Mouse (Mus musculus) ES-Bruce4 (cell line): ENCODE results near the gene Acer1. TPM values are rescaled to one million over a fixed set of nuclear protein-coding genes. Genes with fewer than 3 reads are reported as not detected.
A peak's percentile ranks its signal among the peaks of the same experiment; 100 is the strongest.

Experiments
- H3K27ac ChIP-seq: 2 replicates; pipeline ENCODE4 v1.5.1; 2012; ENCODE audit warnings: low read length, inconsistent platforms; ENCODE audit not compliant: insufficient read depth
- H3K27me3 ChIP-seq: 2 replicates; pipeline ENCODE4 v1.6.1; 2012; ENCODE audit warnings: mild to moderate bottlenecking, low read length, inconsistent platforms; ENCODE audit not compliant: control insufficient read depth, poor library complexity, insufficient read depth, severe bottlenecking
- H3K36me3 ChIP-seq: 2 replicates; pipeline ENCODE4 v1.6.1; 2012; ENCODE audit warnings: inconsistent platforms, mild to moderate bottlenecking, low read length, moderate library complexity; ENCODE audit not compliant: control insufficient read depth, poor library complexity, insufficient read depth, severe bottlenecking
- H3K4me1 ChIP-seq: one replicate; pipeline ENCODE4 v1.8.1; 2011; ENCODE audit warnings: low read length; ENCODE audit not compliant: control insufficient read depth, insufficient read depth
- H3K4me3 ChIP-seq: 2 replicates; pipeline ENCODE4 v1.5.1; 2011; ENCODE audit warnings: low read depth, mild to moderate bottlenecking, low read length
- H3K9ac ChIP-seq: 2 replicates; pipeline ENCODE4 v1.6.1; 2012; ENCODE audit warnings: low read depth, mild to moderate bottlenecking, inconsistent platforms; ENCODE audit not compliant: poor library complexity, severe bottlenecking
- H3K9me3 ChIP-seq: replicated peaks from 2 replicates; pipeline ENCODE4 v1.6.1; 2012; ENCODE audit warnings: mild to moderate bottlenecking, low read length, inconsistent platforms; ENCODE audit not compliant: control insufficient read depth, poor library complexity, insufficient read depth, severe bottlenecking
- CTCF ChIP-seq: IDR thresholded peaks from one replicate; pipeline ENCODE4 v1.8.1; 2011; ENCODE audit warnings: low read depth, low read length
- EP300 ChIP-seq: IDR thresholded peaks from 2 replicates; pipeline ENCODE4 v1.6.1; 2011; ENCODE audit warnings: low read depth, low read length; ENCODE audit not compliant: insufficient read depth
- POLR2A ChIP-seq: IDR thresholded peaks from one replicate; pipeline ENCODE4 v1.8.1; 2011; ENCODE audit warnings: low read length; ENCODE audit not compliant: insufficient read depth
- polyA plus RNA-seq: library from polyadenylated mRNA; stranded (reverse); fragments of >200 nt; gene quantifications from 2 replicates; pipeline ENCODE4 v1.2.4, GENCODE M21; 2011; ENCODE audit warnings: low read depth; ENCODE audit not compliant: missing spikeins, insufficient read depth, insufficient read length

Acer1 gene
- polyA plus RNA-seq, 1 experiment = 0.49 TPM

- no peak overlapping the region for H3K9ac ChIP-seq
- no peak overlapping the region for H3K4me3 ChIP-seq
- no peak overlapping the region for H3K27ac ChIP-seq
- no peaks in the 10 kb centered on the region for H3K4me1 ChIP-seq
- no peaks in the 10 kb centered on the region for H3K9me3 ChIP-seq
- no peaks in the 10 kb centered on the region for H3K36me3 ChIP-seq
- no peaks in the 10 kb centered on the region for H3K27me3 ChIP-seq
- TF ChIP-seq EP300 (no peak), POLR2A (no peak), CTCF (peak; percentile 99)
Observed at GRCm38 (mm10) chr17:56950915-56951314, 31.0 kb downstream of the Acer1 start.

- TF ChIP-seq POLR2A (no peak), EP300 (no peak), CTCF (no peak)
- Histone ChIP-seq H3K4me3 (no peak overlapping the region), H3K9me3 (no peaks in the 10 kb centered on the region), H3K27ac (no peak overlapping the region), H3K36me3 (no peaks in the 10 kb centered on the region), H3K27me3 (no peaks in the 10 kb centered on the region), H3K4me1 (peaks cover 2% of the 10 kb centered on the region), H3K9ac (no peak overlapping the region)
Observed at GRCm38 (mm10) chr17:56938751-56939150, 43.2 kb downstream of the Acer1 start.

- Histone ChIP-seq H3K9me3 (no peaks in the 10 kb centered on the region), H3K4me1 (peaks cover 3% of the 10 kb centered on the region), H3K27me3 (no peaks in the 10 kb centered on the region), H3K4me3 (no peak overlapping the region), H3K9ac (no peak overlapping the region), H3K27ac (no peak overlapping the region), H3K36me3 (no peaks in the 10 kb centered on the region)
- TF ChIP-seq CTCF (no peak), EP300 (no peak), POLR2A (no peak)
Observed at GRCm38 (mm10) chr17:56936731-56937130, 45.2 kb downstream of the Acer1 start.

GRCm38 (mm10) chr17:56935363-56936131 lies 46.4 kb downstream of the Acer1 start, which contains the start of gene Mllt1:
Gene Mllt1, minus strand, starts transcription at chr17:56935415.
- H3K4me3 ChIP-seq = peak within 1 kb of the TSS; percentile 92

GRCm38 (mm10) chr17:56934545-56935330 lies 47.2 kb downstream of the Acer1 start:
- Histone ChIP-seq H3K36me3 (no peaks in the 10 kb centered on the region), H3K9me3 (no peaks in the 10 kb centered on the region), H3K27me3 (no peaks in the 10 kb centered on the region), H3K4me3 (peak overlapping the region; percentile 92), H3K9ac (peak overlapping the region; percentile 98), H3K27ac (no peak overlapping the region), H3K4me1 (peaks cover 3% of the 10 kb centered on the region)
- no peak for TF ChIP-seq CTCF
- TF ChIP-seq POLR2A = no peak
- TF ChIP-seq EP300 = no peak

More at GRCm38 (mm10) chr17:56935363-56936131, 46.4 kb downstream of the Acer1 start, which contains the start of gene Mllt1:
- TF ChIP-seq EP300 (no peak), CTCF (peak; percentile 76)
- Histone ChIP-seq H3K4me1 (peaks cover 3% of the 10 kb centered on the region), H3K27me3 (no peaks in the 10 kb centered on the region), H3K36me3 (no peaks in the 10 kb centered on the region), H3K27ac (peak within 1 kb of the TSS; percentile 33; the same call in 1 of the 2 replicates), H3K9me3 (no peaks in the 10 kb centered on the region), H3K9ac (peak within 1 kb of the TSS; percentile 98)
